Mouse (Mus musculus): ENCODE results near the gene Upf1. TPM values are rescaled to one million over a fixed set of nuclear protein-coding genes. Genes with fewer than 3 reads are reported as not detected.

The Upf1 gene
- polyA plus RNA-seq, 1 experiment = 47.2 TPM

- TF ChIP-seq MYOG (IDR thresholded peaks at IDR 0.05; ENCODE audit: control insufficient read depth, extremely low read depth, insufficient read length) (no peak), MYOD1 (IDR thresholded peaks at IDR 0.05; ENCODE audit: control insufficient read depth, insufficient read length, low read depth) (no peak), MAX (IDR thresholded peaks at IDR 0.05) (no peak), USF1 (IDR thresholded peaks at IDR 0.05; ENCODE audit: low read depth) (no peak)
- Histone ChIP-seq H3K79me2 (ENCODE audit: control insufficient read depth, insufficient read depth) (peaks cover 32% of the 10 kb centered on the region), H3K36me3 (ENCODE audit: control insufficient read depth, insufficient read depth) (peaks cover 98% of the 10 kb centered on the region), H3K27me3 (ENCODE audit: control insufficient read depth, insufficient read depth, insufficient read length) (no peaks in the 10 kb centered on the region), H3K79me3 (ENCODE audit: low read depth) (peaks cover 19% of the 10 kb centered on the region), H3ac (ENCODE audit: control insufficient read depth, insufficient read length, low read depth) (no peak overlapping the region), H3K4me3 (ENCODE audit: insufficient read depth, poor library complexity, severe bottlenecking) (no peak overlapping the region)
These were observed 14.1 kb downstream of the Upf1 start for GRCm38 (mm10) chr8:70338931-70339330.

DNA sequence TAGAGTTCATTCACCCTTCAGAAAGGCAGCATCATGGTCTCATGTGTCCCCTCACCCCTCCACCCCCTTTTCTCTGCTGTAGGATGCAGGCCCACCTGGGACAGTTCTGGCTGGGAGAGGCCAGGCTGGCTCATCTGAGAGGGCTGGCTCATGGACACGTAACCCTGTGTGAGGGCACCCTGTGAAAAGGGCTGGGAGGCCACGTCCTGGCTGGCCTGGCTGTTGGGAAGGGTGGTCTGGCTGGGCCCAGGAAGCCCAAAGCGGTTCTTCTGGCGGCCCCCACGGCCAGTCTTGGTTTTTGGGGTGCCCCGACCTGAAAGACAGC is 20.2 kb downstream of the Upf1 start:
- H3K36me3 ChIP-seq (ENCODE audit: control insufficient read depth, insufficient read depth) = peaks cover 70% of the 10 kb centered on the region
- no peaks in the 10 kb centered on the region for H3K27me3 ChIP-seq (ENCODE audit: control insufficient read depth, insufficient read depth, insufficient read length)
- no peaks in the 10 kb centered on the region for H3K79me2 ChIP-seq (ENCODE audit: control insufficient read depth, insufficient read depth)
- H3ac ChIP-seq (ENCODE audit: control insufficient read depth, insufficient read length, low read depth) = no peak overlapping the region
- H3K79me3 ChIP-seq (ENCODE audit: low read depth) = no peaks in the 10 kb centered on the region
- TF ChIP-seq CTCF (IDR thresholded peaks at IDR 0.05; ENCODE audit: control insufficient read depth, insufficient read depth, insufficient read length) (no peak), FOSL1 (IDR thresholded peaks at IDR 0.05; ENCODE audit: insufficient read depth, low read length, poor library complexity, severe bottlenecking) (no peak), CEBPB (IDR thresholded peaks at IDR 0.05; ENCODE audit: low read depth) (no peak), USF1 (IDR thresholded peaks at IDR 0.05; ENCODE audit: low read depth) (no peak), MAX (IDR thresholded peaks at IDR 0.05) (no peak), MYOG (IDR thresholded peaks at IDR 0.05; ENCODE audit: control insufficient read depth, extremely low read depth, insufficient read length) (no peak), MYOD1 (IDR thresholded peaks at IDR 0.05; ENCODE audit: control insufficient read depth, insufficient read length, low read depth) (no peak)
- no peak overlapping the region for H3K4me3 ChIP-seq (ENCODE audit: insufficient read depth, poor library complexity, severe bottlenecking)

- TF ChIP-seq MAX (IDR thresholded peaks at IDR 0.05) (no peak), CTCF (IDR thresholded peaks at IDR 0.05; ENCODE audit: control insufficient read depth, insufficient read depth, insufficient read length) (no peak), USF1 (IDR thresholded peaks at IDR 0.05; ENCODE audit: low read depth) (no peak), CEBPB (IDR thresholded peaks at IDR 0.05; ENCODE audit: low read depth) (no peak), FOSL1 (IDR thresholded peaks at IDR 0.05; ENCODE audit: insufficient read depth, low read length, poor library complexity, severe bottlenecking) (no peak), MYOG (IDR thresholded peaks at IDR 0.05; ENCODE audit: control insufficient read depth, extremely low read depth, insufficient read length) (no peak), MYOD1 (IDR thresholded peaks at IDR 0.05; ENCODE audit: control insufficient read depth, insufficient read length, low read depth) (no peak)
- H3K79me2 ChIP-seq (ENCODE audit: control insufficient read depth, insufficient read depth) = no peaks in the 10 kb centered on the region
- H3K27me3 ChIP-seq (ENCODE audit: control insufficient read depth, insufficient read depth, insufficient read length) = no peaks in the 10 kb centered on the region
- no peak overlapping the region for H3ac ChIP-seq (ENCODE audit: control insufficient read depth, insufficient read length, low read depth)
- H3K79me3 ChIP-seq (ENCODE audit: low read depth) = no peaks in the 10 kb centered on the region
- H3K4me3 ChIP-seq (ENCODE audit: insufficient read depth, poor library complexity, severe bottlenecking) = no peak overlapping the region
- H3K36me3 ChIP-seq (ENCODE audit: control insufficient read depth, insufficient read depth) = peaks cover 65% of the 10 kb centered on the region
These were observed 20.8 kb downstream of the Upf1 start for GRCm38 (mm10) chr8:70332070-70332877.

DNA sequence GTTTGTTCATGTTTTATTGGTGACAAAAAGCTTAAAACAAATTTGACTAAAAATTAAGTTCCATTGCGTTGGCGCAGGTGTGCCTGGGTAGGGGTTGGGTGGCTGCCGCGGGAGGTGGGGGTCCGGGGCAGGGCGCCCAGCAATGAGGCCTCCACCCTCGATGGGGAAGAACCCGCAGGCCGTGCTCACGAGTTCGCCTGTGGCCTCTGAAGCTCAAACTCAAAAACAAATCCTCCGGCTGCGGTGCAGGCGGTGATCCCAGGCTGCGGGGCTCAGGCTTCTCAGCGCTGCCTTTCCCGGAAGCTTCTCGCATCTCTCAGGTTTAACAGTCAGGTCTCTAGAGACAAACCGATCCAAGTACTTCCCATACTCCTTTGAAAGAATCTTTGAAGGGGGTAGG is 21.6 kb downstream of the Upf1 start:
- TF ChIP-seq MYOD1 (IDR thresholded peaks at IDR 0.05; ENCODE audit: control insufficient read depth, insufficient read length, low read depth) = no peak
- Histone ChIP-seq H3ac (ENCODE audit: control insufficient read depth, insufficient read length, low read depth) (no peak overlapping the region), H3K4me3 (ENCODE audit: insufficient read depth, poor library complexity, severe bottlenecking) (no peak overlapping the region), H3K79me2 (ENCODE audit: control insufficient read depth, insufficient read depth) (no peaks in the 10 kb centered on the region), H3K79me3 (ENCODE audit: low read depth) (no peaks in the 10 kb centered on the region), H3K27me3 (ENCODE audit: control insufficient read depth, insufficient read depth, insufficient read length) (no peaks in the 10 kb centered on the region), H3K36me3 (ENCODE audit: control insufficient read depth, insufficient read depth) (peaks cover 57% of the 10 kb centered on the region)

DNA sequence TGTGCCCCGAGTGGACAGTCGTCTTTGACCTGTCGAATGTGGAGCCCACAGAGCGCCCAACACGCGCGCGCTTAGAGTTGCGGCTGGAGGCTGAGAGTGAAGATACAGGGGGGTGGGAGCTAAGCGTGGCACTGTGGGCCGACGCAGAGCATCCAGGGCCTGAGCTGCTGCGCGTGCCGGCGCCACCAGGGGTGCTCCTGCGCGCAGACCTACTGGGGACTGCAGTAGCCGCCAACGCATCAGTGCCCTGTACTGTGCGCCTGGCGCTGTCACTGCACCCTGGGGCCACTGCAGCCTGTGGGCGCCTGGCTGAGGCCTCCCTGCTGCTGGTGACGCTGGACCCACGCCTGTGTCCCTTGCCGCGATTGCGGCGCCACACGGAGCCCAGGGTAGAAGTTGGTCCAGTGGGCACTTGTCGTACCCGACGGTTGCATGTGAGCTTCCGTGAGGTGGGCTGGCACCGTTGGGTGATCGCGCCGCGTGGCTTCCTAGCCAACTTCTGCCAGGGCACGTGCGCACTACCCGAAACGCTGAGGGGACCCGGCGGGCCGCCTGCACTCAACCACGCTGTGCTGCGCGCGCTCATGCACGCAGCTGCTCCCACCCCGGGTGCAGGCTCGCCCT is 22.2 kb downstream of the Upf1 start:
- H3K27me3 ChIP-seq (ENCODE audit: control insufficient read depth, insufficient read depth, insufficient read length) = no peaks in the 10 kb centered on the region
- H3K36me3 ChIP-seq (ENCODE audit: control insufficient read depth, insufficient read depth) = peaks cover 50% of the 10 kb centered on the region
- TF ChIP-seq USF1 (IDR thresholded peaks at IDR 0.05; ENCODE audit: low read depth) = no peak
- no peak for TF ChIP-seq CTCF (IDR thresholded peaks at IDR 0.05; ENCODE audit: control insufficient read depth, insufficient read depth, insufficient read length)
- no peak for TF ChIP-seq MAX (IDR thresholded peaks at IDR 0.05)
- TF ChIP-seq CEBPB (IDR thresholded peaks at IDR 0.05; ENCODE audit: low read depth) = no peak
- no peak for TF ChIP-seq FOSL1 (IDR thresholded peaks at IDR 0.05; ENCODE audit: insufficient read depth, low read length, poor library complexity, severe bottlenecking)
- no peak for TF ChIP-seq MYOG (IDR thresholded peaks at IDR 0.05; ENCODE audit: control insufficient read depth, extremely low read depth, insufficient read length)
- no peak for TF ChIP-seq MYOD1 (IDR thresholded peaks at IDR 0.05; ENCODE audit: control insufficient read depth, insufficient read length, low read depth)
- no peaks in the 10 kb centered on the region for H3K79me2 ChIP-seq (ENCODE audit: control insufficient read depth, insufficient read depth)
- H3ac ChIP-seq (ENCODE audit: control insufficient read depth, insufficient read length, low read depth) = no peak overlapping the region
- H3K79me3 ChIP-seq (ENCODE audit: low read depth) = no peaks in the 10 kb centered on the region
- no peak overlapping the region for H3K4me3 ChIP-seq (ENCODE audit: insufficient read depth, poor library complexity, severe bottlenecking)

Measured in C2C12 (cell line).